Mouse (Mus musculus) Patski (cell line): ENCODE data around the gene P2rx6. TPM values are rescaled to one million over a fixed set of nuclear protein-coding genes. Genes with fewer than 3 reads are reported as not detected.
A peak's percentile ranks its signal among the peaks of the same experiment; 100 is the strongest.

Experiments used
- ATAC-seq: fragments of 100-300 bp; one replicate; pipeline ENCODE4 v1.8.0; 2021
- CTCF ChIA-PET: fragments of 350-600 bp; sonication (Branson Sonifier 250); formaldehyde crosslinking; loops from one replicate; lab custom pipeline; 2022; ENCODE audit warnings: inconsistent platforms; lab: Charles Lee
- POLR2A ChIA-PET: fragments of 350-600 bp; sonication (Branson Sonifier 250); formaldehyde crosslinking; loops from one replicate; lab custom pipeline; 2022; ENCODE audit warnings: antibody characterized with exemption, inconsistent platforms; lab: Charles Lee
- DNase-seq: peaks from one replicate; pipeline ENCODE4 v3.0.0-alpha.2; 2011; ENCODE audit warnings: low read depth, low spot score
- H3K27me3 ChIP-seq: fragments of 371-371 bp; one replicate; pipeline ENCODE4 v1.5.1; 2021
- CTCF ChIP-seq: fragments of 100-300 bp; IDR thresholded peaks from one replicate; pipeline ENCODE4 v1.5.1; 2021
- in situ Hi-C: fragments of 300-500 bp; cut with MboI; formaldehyde crosslinking; loops from 3 replicates; pipeline ENCODE4 v1.11.1; 2018; ENCODE audit warnings: low pct_unique_long_range_greater_than_20kb, mixed read lengths
- polyA plus RNA-seq: library from polyadenylated mRNA; unstranded; gene quantifications from one replicate; pipeline ENCODE4 v1.2.3, GENCODE M21; 2021

The P2rx6 gene
- polyA plus RNA-seq, 1 experiment from 2014 or later = 0.87 TPM

DNA sequence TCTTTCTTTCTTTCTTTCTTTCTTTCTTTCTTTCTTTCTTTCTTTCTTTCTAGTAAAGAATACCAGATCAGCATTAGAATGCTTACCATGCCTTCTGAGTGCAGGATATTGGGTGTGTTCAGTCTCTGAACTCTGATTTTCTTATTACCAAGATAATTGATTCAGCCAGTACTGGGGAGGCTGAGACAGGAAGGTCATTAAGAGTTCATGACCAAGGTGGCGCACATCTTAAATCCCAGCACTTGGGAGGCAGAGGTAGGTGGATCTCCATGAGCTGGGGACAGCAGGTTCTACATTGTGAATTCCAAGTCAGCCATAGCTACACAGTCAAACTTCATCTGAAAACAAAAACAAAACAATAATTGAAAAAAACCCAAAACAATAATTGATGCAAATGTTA is 60.3 kb downstream of the P2rx6 start:
- ATAC-seq (no peak), DNase-seq (no peak)
- ChIA-PET CTCF (interaction anchor here (0.8 to 1.2 kb wide), 2 partner anchors 16 to 37 kb away, joined by 3 read pairs; no protein-coding TSS in a partner anchor), POLR2A (no interaction called here)
- no peaks in the 10 kb centered on the region for H3K27me3 ChIP-seq
- in situ Hi-C loops = loop anchor here (5.0 kb wide), 1 partner anchor 65 kb away; no protein-coding TSS in a partner anchor
- TF ChIP-seq CTCF = no peak

DNA sequence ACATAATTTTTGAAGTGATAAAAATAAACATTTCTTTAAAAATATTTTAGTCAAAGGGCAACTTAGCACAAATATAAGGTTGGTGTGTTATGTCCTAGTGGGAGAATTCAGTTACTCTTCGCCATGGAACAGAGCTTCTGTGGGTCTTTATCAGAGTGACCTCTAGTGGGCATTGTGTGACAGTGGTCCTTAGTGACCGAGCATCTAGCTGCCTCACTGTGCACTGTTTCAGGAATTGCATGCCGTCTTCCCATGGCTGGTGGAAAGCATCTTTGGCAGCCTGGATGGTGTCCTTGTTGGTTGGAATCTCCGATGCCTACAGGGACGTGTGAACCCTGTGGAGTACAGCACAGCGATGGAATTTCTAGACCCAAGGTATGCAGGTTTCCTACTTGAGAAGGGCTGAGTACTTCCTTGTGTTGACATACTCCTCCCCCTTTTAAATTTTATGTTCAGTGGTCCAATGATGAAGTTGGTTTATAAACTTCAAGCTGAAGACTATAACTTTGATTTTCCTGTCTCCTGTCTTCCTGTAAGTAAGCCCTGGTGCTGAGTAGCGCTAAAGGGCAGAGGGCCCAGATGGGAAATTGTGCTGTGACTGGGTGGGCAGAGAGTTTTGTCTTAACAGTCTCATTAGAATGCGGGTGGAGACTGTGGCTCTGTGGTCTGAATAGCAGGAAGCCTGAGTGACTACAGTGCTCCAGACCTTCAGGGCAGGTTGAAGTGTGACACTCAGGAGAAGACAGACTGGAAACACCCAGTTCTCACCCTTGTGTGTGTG is 64.0 kb downstream of the P2rx6 start:
- no peak for ATAC-seq
- CTCF ChIA-PET = interaction anchor here (0.6 to 1.1 kb wide), 5 partner anchors 11 to 71 kb away, joined by 3 to 5 read pairs (median 3); no protein-coding TSS in a partner anchor
- in situ Hi-C loops = no loop called here
- DNase-seq = no peak
- TF ChIP-seq CTCF = peak; percentile 76
- no peaks in the 10 kb centered on the region for H3K27me3 ChIP-seq
- POLR2A ChIA-PET = no interaction called here

DNA sequence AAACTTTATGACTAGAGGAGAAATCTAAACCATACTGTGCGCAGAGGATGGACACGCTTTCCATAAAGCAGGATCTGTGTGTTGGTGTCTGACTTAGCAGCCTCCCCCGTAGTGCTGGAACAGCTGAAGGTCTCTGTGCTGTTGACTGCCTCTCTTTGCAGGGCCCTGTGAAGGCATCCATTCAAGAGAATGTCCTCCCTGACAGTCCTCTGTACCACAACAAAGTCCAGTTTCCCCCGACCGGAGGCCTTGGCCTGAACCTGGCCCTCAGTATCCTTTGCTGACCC is 64.5 kb downstream of the P2rx6 start:
- no peaks in the 10 kb centered on the region for H3K27me3 ChIP-seq
- in situ Hi-C loops = no loop called here
- ChIA-PET CTCF (no interaction called here), POLR2A (no interaction called here)
- DNase-seq = no peak
- ATAC-seq = no peak
- TF ChIP-seq CTCF = no peak

Other genes with a start within 250 kb of the P2rx6 start
- gene Serpind1, start 230.5 kb upstream of the P2rx6 start, polyA plus RNA-seq = 0.12 TPM
- gene Snap29, start 155.9 kb upstream of the P2rx6 start, polyA plus RNA-seq = 28.3 TPM
- 81.9 TPM for gene Pi4ka, start 155.6 kb upstream of the P2rx6 start, polyA plus RNA-seq
- gene Crkl, start 109.9 kb upstream of the P2rx6 start, polyA plus RNA-seq = 27.1 TPM
- 0.99 TPM for gene Aifm3, start 72.3 kb upstream of the P2rx6 start, polyA plus RNA-seq
- 156 TPM for gene Lztr1, start 53.2 kb upstream of the P2rx6 start, polyA plus RNA-seq
- gene Thap7, start 30.7 kb upstream of the P2rx6 start, polyA plus RNA-seq = 40.6 TPM
- gene Lrrc74b, start 638 bp upstream of the P2rx6 start, polyA plus RNA-seq = 0.03 TPM
- gene Slc7a4, start 21.3 kb downstream of the P2rx6 start, polyA plus RNA-seq = 3.7 TPM
- gene Smpd4, start 57.5 kb downstream of the P2rx6 start, polyA plus RNA-seq = 31.3 TPM
- gene Ccdc74a, start 84.6 kb downstream of the P2rx6 start, polyA plus RNA-seq = 9.6 TPM
- 69.1 TPM for gene Med15, start 171.0 kb downstream of the P2rx6 start, polyA plus RNA-seq
- 128 TPM for gene Klhl22, start 197.7 kb downstream of the P2rx6 start, polyA plus RNA-seq
- 60.3 TPM for gene Scarf2, start 235.4 kb downstream of the P2rx6 start, polyA plus RNA-seq